Mouse (Mus musculus) lung, adult 2 months (tissue): Measurements from ENCODE around the gene Cln6.

Source experiments
- CTCF ChIP-seq: fragments of 200-500 bp; IDR thresholded peaks from 2 replicates; pipeline ENCODE4 v1.5.1; 2011; ENCODE audit warnings: mild to moderate bottlenecking, low read length, control low read depth; ENCODE audit not compliant: insufficient read depth
- POLR2A ChIP-seq: fragments of 200-500 bp; IDR thresholded peaks from 2 replicates; pipeline ENCODE4 v1.6.1; 2011; ENCODE audit warnings: low read depth, mild to moderate bottlenecking, control low read depth, low read length, borderline replicate concordance; ENCODE audit errors: extremely low read depth

DNA sequence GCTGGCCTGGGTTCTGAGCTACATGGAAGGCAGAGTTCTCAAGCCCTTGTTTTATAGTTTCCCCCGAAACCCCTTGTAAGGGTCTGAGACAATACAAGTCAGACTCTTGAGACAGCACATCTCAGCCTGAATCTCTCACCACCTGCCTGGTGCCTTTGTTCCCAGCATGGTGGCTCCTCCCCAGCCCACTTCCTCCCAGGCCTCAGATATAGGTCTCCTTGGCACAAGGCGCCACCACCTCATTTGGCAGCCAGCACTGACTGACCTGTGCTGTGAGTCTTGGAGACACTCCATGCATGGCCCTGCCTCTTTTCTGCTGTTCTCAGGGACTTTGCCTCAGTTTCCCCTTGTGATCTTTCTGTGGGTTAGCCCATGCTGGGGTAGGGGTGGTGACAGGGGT, 13.0 kb downstream of the Cln6 start:
- no peak for TF ChIP-seq CTCF
- no peak for TF ChIP-seq POLR2A
